Mouse (Mus musculus) olfactory bulb, adult 2 months (tissue): ENCODE results near the gene Serpina3f.

Experiments
- CTCF ChIP-seq: fragments of 200-500 bp; IDR thresholded peaks from 2 replicates; pipeline ENCODE4 v1.5.1; 2012; ENCODE audit warnings: low read depth, mild to moderate bottlenecking, low read length, moderate library complexity; ENCODE audit not compliant: insufficient read depth
- POLR2A ChIP-seq: fragments of 200-500 bp; IDR thresholded peaks from 2 replicates; pipeline ENCODE4 v1.6.1; 2012; ENCODE audit warnings: mild to moderate bottlenecking, low read depth, low read length, moderate library complexity; ENCODE audit not compliant: insufficient read depth

- TF ChIP-seq POLR2A (no peak), CTCF (no peak)
These were observed 16.4 kb downstream of the Serpina3f start for GRCm38 (mm10) chr12:104230762-104231161.
